Mouse (Mus musculus): Measurements from ENCODE around the gene 2010003K11Rik. TPM values are rescaled to one million over a fixed set of nuclear protein-coding genes. Genes with fewer than 3 reads are reported as not detected.

2010003K11Rik gene
- polyA plus RNA-seq, 1 experiment: not detected

GRCm38 (mm10) chr19:4497263-4497973 is 965 bp downstream of the 2010003K11Rik start:
- H3K36me3 ChIP-seq (ENCODE audit: control insufficient read depth, insufficient read depth, low read length): no peaks in the 10 kb centered on the region
- 3% methylated on average over 4 of the region's 4 CpGs for WGBS
- no peak overlapping the region for H3K27ac ChIP-seq (ENCODE audit: insufficient read depth, low read length)
- TF ChIP-seq POLR2A (IDR thresholded peaks at IDR 0.05; ENCODE audit: low read depth, low read length) (no peak), CTCF (IDR thresholded peaks at IDR 0.05; ENCODE audit: extremely low read depth, insufficient read depth, insufficient read length, insufficient replicate concordance) (peak; percentile 82; the same call in 1 of the 2 replicates)
- DNase-seq (ENCODE audit: low read depth in 1 of 2, low spot score in 2 of 2): peak; percentile 30
- no peaks in the 10 kb centered on the region for H3K27me3 ChIP-seq (ENCODE audit: control insufficient read depth, insufficient read depth, low read length)
- no peaks in the 10 kb centered on the region for H3K4me1 ChIP-seq (ENCODE audit: control insufficient read depth, insufficient read depth, insufficient read length)
- H3K4me3 ChIP-seq (ENCODE audit: extremely low read depth, insufficient read depth, insufficient read length): no peak overlapping the region

- WGBS: 91% methylated on average over 3 of the region's 3 CpGs
- DNase-seq (ENCODE audit: low read depth in 1 of 2, low spot score in 2 of 2): no peak
- no peaks in the 10 kb centered on the region for H3K4me1 ChIP-seq (ENCODE audit: control insufficient read depth, insufficient read depth, insufficient read length)
- H3K36me3 ChIP-seq (ENCODE audit: control insufficient read depth, insufficient read depth, low read length): no peaks in the 10 kb centered on the region
- no peak overlapping the region for H3K27ac ChIP-seq (ENCODE audit: insufficient read depth, low read length)
- TF ChIP-seq CTCF (IDR thresholded peaks at IDR 0.05; ENCODE audit: extremely low read depth, insufficient read depth, insufficient read length, insufficient replicate concordance): no peak
- no peak for TF ChIP-seq POLR2A (IDR thresholded peaks at IDR 0.05; ENCODE audit: low read depth, low read length)
- H3K27me3 ChIP-seq (ENCODE audit: control insufficient read depth, insufficient read depth, low read length): no peaks in the 10 kb centered on the region
- H3K4me3 ChIP-seq (ENCODE audit: extremely low read depth, insufficient read depth, insufficient read length): no peak overlapping the region
Measured at GRCm38 (mm10) chr19:4496535-4497262, 1.7 kb downstream of the 2010003K11Rik start.

GRCm38 (mm10) chr19:4495814-4496213 is 2.6 kb downstream of the 2010003K11Rik start:
- WGBS: 91% methylated on average over 5 of the region's 5 CpGs
- H3K36me3 ChIP-seq (ENCODE audit: control insufficient read depth, insufficient read depth, low read length): no peaks in the 10 kb centered on the region
- TF ChIP-seq CTCF (IDR thresholded peaks at IDR 0.05; ENCODE audit: extremely low read depth, insufficient read depth, insufficient read length, insufficient replicate concordance) (no peak), POLR2A (IDR thresholded peaks at IDR 0.05; ENCODE audit: low read depth, low read length) (no peak)
- DNase-seq (ENCODE audit: low read depth in 1 of 2, low spot score in 2 of 2): no peak
- no peak overlapping the region for H3K4me3 ChIP-seq (ENCODE audit: extremely low read depth, insufficient read depth, insufficient read length)
- H3K27ac ChIP-seq (ENCODE audit: insufficient read depth, low read length): no peak overlapping the region
- no peaks in the 10 kb centered on the region for H3K4me1 ChIP-seq (ENCODE audit: control insufficient read depth, insufficient read depth, insufficient read length)
- no peaks in the 10 kb centered on the region for H3K27me3 ChIP-seq (ENCODE audit: control insufficient read depth, insufficient read depth, low read length)

- Histone ChIP-seq H3K4me1 (ENCODE audit: control insufficient read depth, insufficient read depth, insufficient read length) (no peaks in the 10 kb centered on the region), H3K27ac (ENCODE audit: insufficient read depth, low read length) (no peak overlapping the region), H3K27me3 (ENCODE audit: control insufficient read depth, insufficient read depth, low read length) (no peaks in the 10 kb centered on the region), H3K36me3 (ENCODE audit: control insufficient read depth, insufficient read depth, low read length) (no peaks in the 10 kb centered on the region), H3K4me3 (ENCODE audit: extremely low read depth, insufficient read depth, insufficient read length) (no peak overlapping the region)
- whole genome bisulfite sequencing: 87% methylated on average over 7 of the region's 7 CpGs
- TF ChIP-seq POLR2A (IDR thresholded peaks at IDR 0.05; ENCODE audit: low read depth, low read length) (no peak), CTCF (IDR thresholded peaks at IDR 0.05; ENCODE audit: extremely low read depth, insufficient read depth, insufficient read length, insufficient replicate concordance) (no peak)
- no peak for DNase-seq (ENCODE audit: low read depth in 1 of 2, low spot score in 2 of 2)
Measured at GRCm38 (mm10) chr19:4494707-4495106, 3.7 kb downstream of the 2010003K11Rik start.

GRCm38 (mm10) chr19:4492526-4493296 is 5.7 kb downstream of the 2010003K11Rik start:
- TF ChIP-seq POLR2A (IDR thresholded peaks at IDR 0.05; ENCODE audit: low read depth, low read length) (no peak), CTCF (IDR thresholded peaks at IDR 0.05; ENCODE audit: extremely low read depth, insufficient read depth, insufficient read length, insufficient replicate concordance) (no peak)
- no peaks in the 10 kb centered on the region for H3K4me1 ChIP-seq (ENCODE audit: control insufficient read depth, insufficient read depth, insufficient read length)
- 72% methylated on average over 9 of the region's 9 CpGs for WGBS
- no peaks in the 10 kb centered on the region for H3K36me3 ChIP-seq (ENCODE audit: control insufficient read depth, insufficient read depth, low read length)
- no peak overlapping the region for H3K27ac ChIP-seq (ENCODE audit: insufficient read depth, low read length)
- no peaks in the 10 kb centered on the region for H3K27me3 ChIP-seq (ENCODE audit: control insufficient read depth, insufficient read depth, low read length)
- H3K4me3 ChIP-seq (ENCODE audit: extremely low read depth, insufficient read depth, insufficient read length): no peak overlapping the region
- no peak for DNase-seq (ENCODE audit: low read depth in 1 of 2, low spot score in 2 of 2)

- H3K27me3 ChIP-seq (ENCODE audit: control insufficient read depth, insufficient read depth, low read length): no peaks in the 10 kb centered on the region
- no peak overlapping the region for H3K27ac ChIP-seq (ENCODE audit: insufficient read depth, low read length)
- H3K4me3 ChIP-seq (ENCODE audit: extremely low read depth, insufficient read depth, insufficient read length): no peak overlapping the region
- no peak for TF ChIP-seq CTCF (IDR thresholded peaks at IDR 0.05; ENCODE audit: extremely low read depth, insufficient read depth, insufficient read length, insufficient replicate concordance)
- TF ChIP-seq POLR2A (IDR thresholded peaks at IDR 0.05; ENCODE audit: low read depth, low read length): no peak
- H3K4me1 ChIP-seq (ENCODE audit: control insufficient read depth, insufficient read depth, insufficient read length): no peaks in the 10 kb centered on the region
- no peaks in the 10 kb centered on the region for H3K36me3 ChIP-seq (ENCODE audit: control insufficient read depth, insufficient read depth, low read length)
- WGBS: 83% methylated on average over 10 of the region's 10 CpGs
- DNase-seq (ENCODE audit: low read depth in 1 of 2, low spot score in 2 of 2): no peak
Measured at GRCm38 (mm10) chr19:4491080-4491695, 7.2 kb downstream of the 2010003K11Rik start.
